Mouse (Mus musculus) embryonic facial prominence, embryonic 11.5 days (tissue): ENCODE measurements around the gene Sh2d1b1. TPM values are rescaled to one million over a fixed set of nuclear protein-coding genes. Genes with fewer than 3 reads are reported as not detected.
A peak's percentile ranks its signal among the peaks of the same experiment; 100 is the strongest.
"Not testable (repeated sequence)": the region's sequence is repeated elsewhere in the genome, so short reads cannot be mapped to it uniquely, and the experiment has no call there.

Experiments
- ATAC-seq: fragments of 200-750 bp; cut with Nextera tagmentation; replicated peaks from 2 replicates; pipeline ENCODE4 v1.8.0; 2017; ENCODE audit warnings: low read depth; ENCODE audit not compliant: insufficient number of reproducible peaks, low FRiP score, low TSS enrichment
- DNase-seq: peaks from one replicate; pipeline ENCODE4 v3.0.0-alpha.2; 2015; ENCODE audit warnings: low spot score
- H3K27ac ChIP-seq: fragments of 300-500 bp; sonication (generic); replicated peaks from 2 replicates; pipeline ENCODE4 v1.5.1; 2014; ENCODE audit warnings: mild to moderate bottlenecking, low read depth, low read length, control low read depth
- H3K27me3 ChIP-seq: fragments of 300-500 bp; sonication (generic); 2 replicates; pipeline ENCODE4 v1.6.1; 2014; ENCODE audit warnings: mild to moderate bottlenecking, low read length, moderate library complexity, mixed read lengths; ENCODE audit not compliant: control insufficient read depth, insufficient read depth
- H3K36me3 ChIP-seq: fragments of 300-500 bp; sonication (generic); replicated peaks from 2 replicates; pipeline ENCODE4 v1.6.1; 2014; ENCODE audit warnings: low read depth, mild to moderate bottlenecking, low read length, moderate library complexity, mixed read lengths; ENCODE audit not compliant: control insufficient read depth, insufficient read depth
- H3K4me1 ChIP-seq: fragments of 300-500 bp; sonication (generic); 2 replicates; pipeline ENCODE4 v1.6.1; 2014; ENCODE audit warnings: low read length, mixed read lengths; ENCODE audit not compliant: control insufficient read depth, insufficient read depth
- H3K4me2 ChIP-seq: fragments of 300-500 bp; sonication (generic); 2 replicates; pipeline ENCODE4 v1.6.1; 2014; ENCODE audit warnings: low read depth, mild to moderate bottlenecking, control low read depth, low read length, moderate library complexity
- H3K4me3 ChIP-seq: fragments of 300-500 bp; sonication (generic); 2 replicates; pipeline ENCODE4 v1.5.1; 2014; ENCODE audit warnings: low read depth, low read length, control low read depth
- H3K9ac ChIP-seq: fragments of 300-500 bp; sonication (generic); replicated peaks from 2 replicates; pipeline ENCODE4 v1.6.1; 2014; ENCODE audit warnings: mild to moderate bottlenecking, control low read depth, low read length
- H3K9me3 ChIP-seq: fragments of 300-500 bp; sonication (generic); replicated peaks from 2 replicates; pipeline ENCODE4 v1.6.1; 2016; ENCODE audit warnings: mild to moderate bottlenecking, low read length, inconsistent platforms, mixed read lengths; ENCODE audit not compliant: control insufficient read depth
- WGBS: fragments of 180-500 bp; shearing (Covaris S2); extraction: QIAGEN DNeasy Blood & Tissue Kit; methylation state at CpG from one replicate; pipeline ENCODE4 v1.1.7; 2014; 5-methylcytosine and 5-hydroxymethylcytosine counted together
- polyA plus RNA-seq: library from polyadenylated mRNA; unstranded; fragments of >200 nt; fragmentation: Nextera tagmentation; extraction: Ambion mirVana; gene quantifications from 2 replicates; pipeline ENCODE4 v1.2.1, GENCODE M21; 2014

The Sh2d1b1 gene
- polyA plus RNA-seq = not detected in 2 replicates

DNA sequence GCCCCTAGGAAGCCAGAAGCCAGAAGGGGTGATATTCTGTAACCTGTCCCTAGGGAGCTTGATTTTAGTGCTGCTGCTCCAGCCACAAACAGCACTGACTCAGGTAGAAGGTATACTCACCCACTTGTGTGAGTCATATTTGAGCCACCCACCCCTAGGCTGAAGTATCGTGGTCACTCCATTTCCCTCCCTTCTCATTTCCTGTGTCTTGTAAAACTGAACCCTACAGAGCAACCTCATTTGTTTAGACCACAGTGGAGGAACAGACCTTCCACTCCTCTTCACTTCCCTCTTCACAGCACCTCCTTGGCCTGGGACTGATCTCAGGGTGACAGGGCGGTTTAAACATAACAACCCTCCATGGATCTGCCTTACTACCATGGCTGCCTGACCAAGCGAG lies at the start of gene Sh2d1b1:
Sh2d1b1 (plus strand) TSS at position 305 of the 400 bp plus-strand sequence.
- H3K9me3 ChIP-seq = no peaks in the 10 kb centered on the region
- no peak for DNase-seq
- H3K27me3 ChIP-seq = no peaks in the 10 kb centered on the region
- H3K4me1 ChIP-seq = no peaks in the 10 kb centered on the region
- no peak within 1 kb of the TSS for H3K4me3 ChIP-seq
- WGBS = 86% methylated on average over 2 of the region's 3 CpGs
- no peak within 1 kb of the TSS for H3K4me2 ChIP-seq
- ATAC-seq = no peak
- H3K36me3 ChIP-seq = no peaks in the 10 kb centered on the region
- H3K9ac ChIP-seq = no peak within 1 kb of the TSS
- H3K27ac ChIP-seq = no peak within 1 kb of the TSS

DNA sequence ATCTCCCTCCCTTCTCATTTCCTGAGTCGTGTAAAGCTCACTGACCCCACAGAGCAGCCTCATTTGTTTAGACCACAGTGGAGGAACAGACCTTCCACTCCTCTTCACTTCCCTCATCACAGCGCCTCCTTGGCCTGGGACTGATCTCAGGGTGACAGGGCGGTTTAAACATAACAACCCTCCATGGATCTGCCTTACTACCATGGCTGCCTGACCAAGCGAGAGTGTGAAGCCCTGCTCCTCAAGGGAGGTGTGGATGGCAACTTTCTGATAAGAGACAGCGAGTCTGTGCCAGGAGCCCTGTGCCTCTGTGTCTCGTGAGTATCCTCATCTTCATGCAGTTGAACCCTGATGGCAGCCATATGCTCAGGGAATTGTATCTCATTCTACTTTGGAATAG lies 44.4 kb upstream of the Sh2d1b1 start, which contains the start of gene Sh2d1b2:
Sh2d1b2 (plus strand) TSS at position 62 of the 400 bp plus-strand sequence.
- WGBS = 85% methylated on average over 5 of the region's 6 CpGs
- not testable (repeated sequence) for H3K4me2 ChIP-seq, DNase-seq

GRCm38 (mm10) chr1:170245016-170245415 lies 32.1 kb upstream of the Sh2d1b1 start:
- Histone ChIP-seq H3K4me2 (no peak overlapping the region), H3K9me3 (no peaks in the 10 kb centered on the region), H3K27ac (no peak overlapping the region), H3K4me1 (no peaks in the 10 kb centered on the region), H3K27me3 (no peaks in the 10 kb centered on the region), H3K9ac (no peak overlapping the region), H3K4me3 (no peak overlapping the region), H3K36me3 (no peaks in the 10 kb centered on the region)
- DNase-seq = no peak
- 81% methylated on average over 3 of the region's 3 CpGs for WGBS
- no peak for ATAC-seq

More for the DNA sequence above, 44.4 kb upstream of the Sh2d1b1 start, which contains the start of gene Sh2d1b2:
- H3K4me1 ChIP-seq, H3K27ac ChIP-seq, H3K9ac ChIP-seq, H3K4me3 ChIP-seq, H3K27me3 ChIP-seq, ATAC-seq, H3K9me3 ChIP-seq, H3K36me3 ChIP-seq: not testable (repeated sequence)

- Histone ChIP-seq H3K4me2 (peak overlapping the region; percentile 64), H3K4me1 (no peaks in the 10 kb centered on the region), H3K9me3 (no peaks in the 10 kb centered on the region), H3K4me3 (peak overlapping the region; percentile 73), H3K27me3 (no peaks in the 10 kb centered on the region), H3K27ac (no peak overlapping the region), H3K36me3 (no peaks in the 10 kb centered on the region), H3K9ac (peak overlapping the region; percentile 89)
- 29% methylated on average over 27 of the region's 30 CpGs for WGBS
- DNase-seq (peak; percentile 6), ATAC-seq (peak; percentile 76)
These were observed 22.1 kb upstream of the Sh2d1b1 start for GRCm38 (mm10) chr1:170254893-170255559.

DNA sequence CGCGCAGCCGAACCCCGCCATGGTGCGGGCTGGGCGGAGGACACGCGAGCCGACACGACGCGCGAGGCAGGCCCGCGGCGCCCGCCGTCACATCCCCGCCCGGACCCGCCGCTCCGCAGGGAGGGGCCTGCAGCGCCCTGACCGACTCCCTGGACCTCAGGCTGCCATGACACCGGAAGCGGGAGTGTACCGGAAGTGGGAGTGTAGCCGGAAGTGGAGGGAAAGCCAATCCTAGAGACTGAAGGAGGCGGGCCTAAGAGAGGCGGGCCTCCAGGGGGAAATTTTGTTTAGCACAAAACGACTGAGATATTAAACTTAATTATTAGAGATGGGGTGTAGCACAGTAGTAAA lies 21.6 kb upstream of the Sh2d1b1 start:
- H3K27ac ChIP-seq = no peak overlapping the region
- H3K9ac ChIP-seq = peak overlapping the region; percentile 89
- 6% methylated on average over 29 of the region's 32 CpGs for WGBS
- H3K4me1 ChIP-seq = no peaks in the 10 kb centered on the region
- peak overlapping the region; percentile 73 for H3K4me3 ChIP-seq
- peak; percentile 94 for DNase-seq
- no peaks in the 10 kb centered on the region for H3K36me3 ChIP-seq
- ATAC-seq = peak; percentile 98
- no peaks in the 10 kb centered on the region for H3K27me3 ChIP-seq
- no peaks in the 10 kb centered on the region for H3K9me3 ChIP-seq
- H3K4me2 ChIP-seq = peak overlapping the region; percentile 64

- no peak overlapping the region for H3K27ac ChIP-seq
- 83% methylated on average over 6 of the region's 6 CpGs for WGBS
- H3K4me2 ChIP-seq = no peak overlapping the region
- H3K9me3 ChIP-seq = no peaks in the 10 kb centered on the region; the same call in 1 of the 2 replicates
- DNase-seq = no peak
- H3K9ac ChIP-seq = no peak overlapping the region
- no peak for ATAC-seq
- no peaks in the 10 kb centered on the region for H3K4me1 ChIP-seq
- H3K4me3 ChIP-seq = no peak overlapping the region
- H3K36me3 ChIP-seq = no peaks in the 10 kb centered on the region
- no peaks in the 10 kb centered on the region for H3K27me3 ChIP-seq
These were observed 6.8 kb upstream of the Sh2d1b1 start for GRCm38 (mm10) chr1:170270281-170270680.

- Histone ChIP-seq H3K4me1 (no peaks in the 10 kb centered on the region), H3K9me3 (no peaks in the 10 kb centered on the region; the same call in 1 of the 2 replicates), H3K36me3 (no peaks in the 10 kb centered on the region), H3K4me3 (no peak overlapping the region), H3K9ac (no peak overlapping the region), H3K27ac (no peak overlapping the region), H3K4me2 (no peak overlapping the region), H3K27me3 (no peaks in the 10 kb centered on the region)
- DNase-seq (no peak), ATAC-seq (no peak)
- 85% methylated on average over 4 of the region's 4 CpGs for WGBS
These were observed 6.4 kb upstream of the Sh2d1b1 start for GRCm38 (mm10) chr1:170270696-170271095.

GRCm38 (mm10) chr1:170273252-170273651 lies 3.9 kb upstream of the Sh2d1b1 start:
- DNase-seq (no peak), ATAC-seq (no peak)
- no peaks in the 10 kb centered on the region for H3K9me3 ChIP-seq
- H3K4me2 ChIP-seq = no peak overlapping the region
- H3K27ac ChIP-seq = no peak overlapping the region
- no peaks in the 10 kb centered on the region for H3K36me3 ChIP-seq
- no peak overlapping the region for H3K9ac ChIP-seq
- H3K4me1 ChIP-seq = no peaks in the 10 kb centered on the region
- no peaks in the 10 kb centered on the region for H3K27me3 ChIP-seq
- H3K4me3 ChIP-seq = no peak overlapping the region
